In the genomic region with DNA sequence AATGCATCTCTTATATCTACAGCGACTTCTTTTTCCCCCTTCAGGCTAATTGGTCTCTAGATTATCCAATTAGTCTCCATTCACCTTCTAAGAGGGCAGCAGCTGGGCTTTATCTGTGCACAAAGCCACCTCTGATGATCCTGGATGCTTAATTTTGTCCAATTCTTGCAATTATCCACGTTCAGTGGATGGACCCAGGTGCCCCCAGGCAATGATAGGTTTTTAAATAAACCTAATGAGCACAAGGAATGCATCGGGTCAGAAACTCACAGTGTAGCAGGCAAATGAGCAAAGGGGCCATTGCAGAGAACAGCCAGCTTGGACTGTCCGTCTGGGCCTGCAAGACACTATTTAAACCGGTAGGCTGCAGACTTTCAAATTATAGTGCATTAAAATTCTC, we compare ENCODE assay signal across 18 mouse cellular contexts. TPM values are rescaled to one million over a fixed set of nuclear protein-coding genes. Genes with fewer than 3 reads are reported as not detected.
DNase-seq lines count a peak whose midpoint lies in the region; ATAC-seq and TF ChIP-seq lines count a peak whose summit lies in the region.
"Had no signal": no experiment of that assay in that cellular context is flagged by ENCODE, and none has a peak within 500 bp of the region (broad histone marks: within the 10 kb centered on the region; RNA-seq: fewer than 3 reads in every experiment).

No protein-coding gene starts in this region.

- no peak for TF ChIP-seq POLR2A in thymus, adult 2 months (IDR thresholded peaks at IDR 0.05; ENCODE audit: control insufficient read depth, extremely low read depth, insufficient read depth, low read length, poor library complexity)

- 8% methylated on average over 5 of the region's 5 CpGs for WGBS in forebrain, embryonic 10.5 days
- 3% methylated on average over 5 of the region's 5 CpGs for WGBS in forebrain, embryonic 16.5 days
- WGBS in kidney, postnatal 0 days = 70% methylated on average over 5 of the region's 5 CpGs
- WGBS in kidney, embryonic 16.5 days = 65% methylated on average over 5 of the region's 5 CpGs
- WGBS in neural tube, embryonic 13.5 days = 32% methylated on average over 5 of the region's 5 CpGs
- WGBS in neural tube, embryonic 15.5 days = 34% methylated on average over 5 of the region's 5 CpGs
- 95% methylated on average over 5 of the region's 5 CpGs for WGBS in thymus, adult 2 months

- no peak overlapping the region; the same call in 1 of the 2 replicates for H3K27ac ChIP-seq in forebrain, embryonic 10.5 days
- H3K27ac ChIP-seq in forebrain, embryonic 16.5 days (ENCODE audit: low read length) = no peak overlapping the region
- peak overlapping the region; percentile 37; the same call in 1 of the 2 replicates for H3K27ac ChIP-seq in kidney, postnatal 0 days
- no peak overlapping the region for H3K27ac ChIP-seq in kidney, embryonic 16.5 days (ENCODE audit: low read length)
- H3K27ac ChIP-seq in neural tube, embryonic 13.5 days (replicated peaks) = 0 out of 2 replicates have a peak overlapping the region, but pooled peaks have one; percentile 33
- no peak overlapping the region for H3K27ac ChIP-seq in neural tube, embryonic 15.5 days (replicated peaks)
- H3K27ac ChIP-seq in thymus, adult 2 months (ENCODE audit: control insufficient read depth, insufficient read depth, low read length) = no peak overlapping the region
- H3K27ac ChIP-seq: embryonic facial prominence, embryonic 15.5 days; limb, embryonic 12.5 days; stomach, postnatal 0 days had no signal

- peak; percentile 39 for DNase-seq in forebrain, embryonic 10.5 days (ENCODE audit: extremely low spot score, low spot score)
- DNase-seq in kidney, postnatal 0 days (ENCODE audit: low spot score) = no peak
- no peak for DNase-seq in thymus, adult 2 months
- DNase-seq in thymus, postnatal 10 days (ENCODE audit: low spot score in 2 of 2) = no peak
- DNase-seq: cerebellum, adult 11 months; gastrocnemius, postnatal 14 days; lung, adult 2 months; right cerebral cortex, postnatal 14 days; thymus, postnatal 4 days had no signal

- H3K9ac ChIP-seq in forebrain, embryonic 16.5 days (replicated peaks; ENCODE audit: low read depth, low read length) = no peak overlapping the region
- H3K9ac ChIP-seq in kidney, postnatal 0 days (ENCODE audit: low read depth, low read length) = no peak overlapping the region
- H3K9ac ChIP-seq in kidney, embryonic 16.5 days (replicated peaks; ENCODE audit: low read length) = no peak overlapping the region
- no peak overlapping the region for H3K9ac ChIP-seq in neural tube, embryonic 13.5 days
- no peak overlapping the region for H3K9ac ChIP-seq in neural tube, embryonic 15.5 days (replicated peaks)
- H3K9ac ChIP-seq: embryonic facial prominence, embryonic 15.5 days; limb, embryonic 12.5 days had no signal

- H3K4me1 ChIP-seq in forebrain, embryonic 10.5 days = peaks cover 41% of the 10 kb centered on the region
- H3K4me1 ChIP-seq in forebrain, embryonic 16.5 days (replicated peaks; ENCODE audit: control insufficient read depth, insufficient read depth, low read length) = peaks cover 4% of the 10 kb centered on the region
- peaks cover 12% of the 10 kb centered on the region for H3K4me1 ChIP-seq in kidney, postnatal 0 days (replicated peaks; ENCODE audit: insufficient read depth, low read length)
- H3K4me1 ChIP-seq in kidney, embryonic 16.5 days (ENCODE audit: insufficient read depth, low read length) = peaks cover 21% of the 10 kb centered on the region
- peaks cover 25% of the 10 kb centered on the region for H3K4me1 ChIP-seq in neural tube, embryonic 13.5 days (replicated peaks)
- H3K4me1 ChIP-seq in neural tube, embryonic 15.5 days = 0 out of 2 replicates have a peak, but pooled peaks cover 4% of the 10 kb centered on the region
- H3K4me1 ChIP-seq in thymus, adult 2 months (replicated peaks; ENCODE audit: control insufficient read depth, insufficient read depth, low read length) = peaks cover 19% of the 10 kb centered on the region

- no peak for ATAC-seq in forebrain, embryonic 16.5 days
- no peak for ATAC-seq in kidney, postnatal 0 days (replicated peaks; ENCODE audit: low FRiP score, low read depth)
- ATAC-seq in kidney, embryonic 16.5 days (ENCODE audit: low FRiP score, low TSS enrichment) = no peak
- ATAC-seq in neural tube, embryonic 13.5 days (ENCODE audit: low read depth) = no peak
- ATAC-seq in neural tube, embryonic 15.5 days (ENCODE audit: low FRiP score) = no peak
- ATAC-seq: activated CD4-positive, CD25-positive, alpha-beta regulatory T cell, adult 4 months had no signal

- no peak for TF ChIP-seq CTCF in kidney, postnatal 0 days (IDR thresholded peaks at IDR 0.05; ENCODE audit: low read depth)
- no peak for TF ChIP-seq CTCF in thymus, adult 2 months (IDR thresholded peaks at IDR 0.05; ENCODE audit: borderline replicate concordance, control insufficient read depth, extremely low read depth, insufficient read depth, low read length, poor library complexity)

- peaks cover 12% of the 10 kb centered on the region; the same call in 1 of the 2 replicates for H3K9me3 ChIP-seq in forebrain, embryonic 10.5 days
- H3K9me3 ChIP-seq in forebrain, embryonic 16.5 days (ENCODE audit: control insufficient read depth, low read length) = no peaks in the 10 kb centered on the region
- H3K9me3 ChIP-seq in kidney, postnatal 0 days (replicated peaks; ENCODE audit: low read length) = no peaks in the 10 kb centered on the region
- H3K9me3 ChIP-seq in kidney, embryonic 16.5 days (ENCODE audit: low read length) = no peaks in the 10 kb centered on the region
- no peaks in the 10 kb centered on the region for H3K9me3 ChIP-seq in neural tube, embryonic 13.5 days
- H3K9me3 ChIP-seq in neural tube, embryonic 15.5 days (replicated peaks) = no peaks in the 10 kb centered on the region
- H3K9me3 ChIP-seq: embryonic facial prominence, embryonic 15.5 days; limb, embryonic 12.5 days had no signal

- H3K4me2 ChIP-seq in forebrain, embryonic 16.5 days (ENCODE audit: low read length) = no peak overlapping the region
- no peak overlapping the region for H3K4me2 ChIP-seq in kidney, postnatal 0 days (ENCODE audit: low read length)
- H3K4me2 ChIP-seq in kidney, embryonic 16.5 days (replicated peaks; ENCODE audit: low read depth, low read length) = no peak overlapping the region
- no peak overlapping the region for H3K4me2 ChIP-seq in neural tube, embryonic 13.5 days
- no peak overlapping the region for H3K4me2 ChIP-seq in neural tube, embryonic 15.5 days
- H3K4me2 ChIP-seq: embryonic facial prominence, embryonic 15.5 days; heart, embryonic 11.5 days; limb, embryonic 12.5 days had no signal

- peaks cover 72% of the 10 kb centered on the region for H3K27me3 ChIP-seq in forebrain, embryonic 10.5 days (ENCODE audit: poor library complexity, severe bottlenecking)
- H3K27me3 ChIP-seq in forebrain, embryonic 16.5 days (replicated peaks; ENCODE audit: control insufficient read depth, insufficient read depth, low read length) = no peaks in the 10 kb centered on the region
- no peaks in the 10 kb centered on the region for H3K27me3 ChIP-seq in kidney, postnatal 0 days (ENCODE audit: insufficient read depth, low read length)
- H3K27me3 ChIP-seq in kidney, embryonic 16.5 days (ENCODE audit: insufficient read depth, low read length) = no peaks in the 10 kb centered on the region
- H3K27me3 ChIP-seq in neural tube, embryonic 13.5 days = no peaks in the 10 kb centered on the region
- H3K27me3 ChIP-seq in neural tube, embryonic 15.5 days (replicated peaks) = no peaks in the 10 kb centered on the region
- H3K27me3 ChIP-seq in thymus, adult 2 months (ENCODE audit: control insufficient read depth, insufficient read depth, low read length) = no peaks in the 10 kb centered on the region
- H3K27me3 ChIP-seq: embryonic facial prominence, embryonic 15.5 days; limb, embryonic 12.5 days had no signal

- no peaks in the 10 kb centered on the region for H3K36me3 ChIP-seq in forebrain, embryonic 10.5 days (replicated peaks)
- H3K36me3 ChIP-seq in forebrain, embryonic 16.5 days (ENCODE audit: control insufficient read depth, insufficient read depth) = no peaks in the 10 kb centered on the region
- no peaks in the 10 kb centered on the region for H3K36me3 ChIP-seq in kidney, postnatal 0 days (ENCODE audit: insufficient read depth, low read length)
- no peaks in the 10 kb centered on the region for H3K36me3 ChIP-seq in kidney, embryonic 16.5 days (ENCODE audit: insufficient read depth, low read length)
- no peaks in the 10 kb centered on the region for H3K36me3 ChIP-seq in neural tube, embryonic 13.5 days
- H3K36me3 ChIP-seq in neural tube, embryonic 15.5 days = no peaks in the 10 kb centered on the region
- H3K36me3 ChIP-seq in thymus, adult 2 months (ENCODE audit: control insufficient read depth, insufficient read depth, low read length) = no peaks in the 10 kb centered on the region
- H3K36me3 ChIP-seq: embryonic facial prominence, embryonic 15.5 days; limb, embryonic 12.5 days had no signal

- H3K4me3 ChIP-seq in forebrain, embryonic 10.5 days = no peak overlapping the region
- no peak overlapping the region for H3K4me3 ChIP-seq in forebrain, embryonic 16.5 days (replicated peaks; ENCODE audit: low read length)
- no peak overlapping the region for H3K4me3 ChIP-seq in kidney, postnatal 0 days (replicated peaks; ENCODE audit: low read depth, low read length)
- H3K4me3 ChIP-seq in kidney, embryonic 16.5 days (ENCODE audit: low read length) = no peak overlapping the region
- H3K4me3 ChIP-seq in neural tube, embryonic 13.5 days = no peak overlapping the region
- H3K4me3 ChIP-seq in neural tube, embryonic 15.5 days (replicated peaks) = no peak overlapping the region
- H3K4me3 ChIP-seq in thymus, adult 2 months (ENCODE audit: control insufficient read depth, insufficient read depth, low read length) = no peak overlapping the region
- H3K4me3 ChIP-seq: embryonic facial prominence, embryonic 15.5 days; limb, embryonic 12.5 days had no signal

RNA-seq across cellular contexts. Expression of gene Rfx8, which starts 10.1 kb away (rescaled TPM):
- polyA plus RNA-seq in forebrain, embryonic 10.5 days (2016; fragmentation: Nextera tagmentation; extraction: Ambion mirVana) = 0.22 and 0.34 TPM in 2 replicates
- 0.20 TPM in 1 of 2 replicates, not detected in the other for polyA plus RNA-seq in forebrain, embryonic 16.5 days (2015; fragmentation: Nextera tagmentation; extraction: Ambion mirVana)
- polyA plus RNA-seq in kidney, postnatal 0 days (2015; fragmentation: Nextera tagmentation; extraction: Ambion mirVana) = 0.22 and 0.29 TPM in 2 replicates
- polyA plus RNA-seq in kidney, embryonic 16.5 days (2015; fragmentation: Nextera tagmentation; extraction: Ambion mirVana) = 0.17 and 0.21 TPM in 2 replicates
- polyA plus RNA-seq in neural tube, embryonic 13.5 days (2015; fragmentation: Nextera tagmentation; extraction: Ambion mirVana) = 0.48 and 0.71 TPM in 2 replicates
- 0.14 and 0.27 TPM in 2 replicates for polyA plus RNA-seq in neural tube, embryonic 15.5 days (2015; fragmentation: Nextera tagmentation; extraction: Ambion mirVana)
- 0.15 and 0.19 TPM in 2 replicates for polyA plus RNA-seq in thymus, adult 2 months (2012; rRNA removed)
- polyA plus RNA-seq: activated CD4-positive, CD25-positive, alpha-beta regulatory T cell, adult 4 months had no signal

Comparison
In these comparisons a context has a peak if more than half of its experiments do, and no peak if none do; other contexts are left out.
1. H3K27ac ChIP-seq: peak in kidney, postnatal 0 days (single experiment) and neural tube, embryonic 13.5 days (single experiment); none in forebrain, embryonic 10.5 days (single experiment), forebrain, embryonic 16.5 days (single experiment), kidney, embryonic 16.5 days (single experiment), neural tube, embryonic 15.5 days (single experiment) and thymus, adult 2 months (single experiment).